Mouse (Mus musculus) liver, adult 2 months (tissue): ENCODE results near the gene Epb41l4b.

Experiments used
- CTCF ChIP-seq: fragments of 200-500 bp; IDR thresholded peaks from 2 replicates; pipeline ENCODE4 v1.5.1; 2011; ENCODE audit warnings: low read depth, low read length, control low read depth
- POLR2A ChIP-seq: fragments of 200-500 bp; IDR thresholded peaks from 2 replicates; pipeline ENCODE4 v1.6.1; 2011; ENCODE audit warnings: low read length, control low read depth; ENCODE audit not compliant: insufficient read depth; ENCODE audit errors: extremely low read depth

- TF ChIP-seq POLR2A (no peak), CTCF (no peak)
These were observed 28.3 kb downstream of the Epb41l4b start for GRCm38 (mm10) chr4:57114617-57115592.
